Mouse (Mus musculus) cortical plate, adult 2 months (tissue): ENCODE measurements around the gene Cdh8.

Source experiments
- CTCF ChIP-seq: fragments of 200-500 bp; IDR thresholded peaks from 2 replicates; pipeline ENCODE4 v1.5.1; 2011; ENCODE audit warnings: mild to moderate bottlenecking, control low read depth, low read length; ENCODE audit not compliant: insufficient read depth; ENCODE audit errors: extremely low read depth
- POLR2A ChIP-seq: fragments of 200-500 bp; IDR thresholded peaks from 2 replicates; pipeline ENCODE4 v1.6.1; 2011; ENCODE audit warnings: mild to moderate bottlenecking, low read length, control low read depth; ENCODE audit not compliant: insufficient read depth; ENCODE audit errors: extremely low read depth

DNA sequence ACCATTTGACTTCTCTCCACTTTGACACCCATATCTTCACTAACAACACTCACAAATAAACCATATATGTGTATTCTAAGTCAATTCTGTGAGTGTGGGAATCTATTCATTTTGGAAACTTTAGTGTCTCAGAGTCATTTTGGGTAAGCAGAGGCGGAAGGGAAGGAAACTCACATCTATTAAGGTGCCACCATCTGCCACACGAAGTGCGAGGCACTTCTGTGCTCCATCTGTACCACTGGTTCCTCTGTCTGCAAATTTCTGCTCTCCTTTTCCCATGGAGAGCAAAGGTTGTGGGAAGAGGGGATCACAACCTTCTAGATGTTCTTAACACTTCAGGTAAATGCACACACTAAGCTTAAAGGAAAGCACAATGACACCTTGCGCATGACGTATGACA lies 46.2 kb downstream of the Cdh8 start:
- TF ChIP-seq CTCF = no peak
- TF ChIP-seq POLR2A = no peak
